Mouse (Mus musculus) intestine, embryonic 16.5 days (tissue): Measurements from ENCODE around the gene Pcsk4. TPM values are rescaled to one million over a fixed set of nuclear protein-coding genes. Genes with fewer than 3 reads are reported as not detected.

Experiments
- ATAC-seq: fragments of 200-750 bp; cut with Nextera tagmentation; 2 replicates; pipeline ENCODE4 v1.8.0; 2017; ENCODE audit warnings: moderate TSS enrichment, moderate library complexity
- H3K27ac ChIP-seq: fragments of 300-500 bp; sonication (generic); 2 replicates; pipeline ENCODE4 v1.5.1; 2014; ENCODE audit warnings: mild to moderate bottlenecking, low read length
- H3K27me3 ChIP-seq: fragments of 300-500 bp; sonication (generic); replicated peaks from 2 replicates; pipeline ENCODE4 v1.6.1; 2014; ENCODE audit warnings: low read length, control low read depth, mixed read lengths; ENCODE audit not compliant: control insufficient read depth, insufficient read depth
- H3K36me3 ChIP-seq: fragments of 300-500 bp; sonication (generic); 2 replicates; pipeline ENCODE4 v1.6.1; 2014; ENCODE audit warnings: low read length, control low read depth; ENCODE audit not compliant: control insufficient read depth, insufficient read depth
- H3K4me1 ChIP-seq: fragments of 300-500 bp; sonication (generic); 2 replicates; pipeline ENCODE4 v1.6.1; 2014; ENCODE audit warnings: low read length, control low read depth, mixed read lengths; ENCODE audit not compliant: control insufficient read depth, insufficient read depth
- H3K4me2 ChIP-seq: fragments of 300-500 bp; sonication (generic); 2 replicates; pipeline ENCODE4 v1.6.1; 2014; ENCODE audit warnings: low read depth, low read length, control low read depth
- H3K4me3 ChIP-seq: fragments of 300-500 bp; sonication (generic); 2 replicates; pipeline ENCODE4 v1.5.1; 2014; ENCODE audit warnings: mild to moderate bottlenecking, low read length
- H3K9ac ChIP-seq: fragments of 300-500 bp; sonication (generic); 2 replicates; pipeline ENCODE4 v1.6.1; 2014; ENCODE audit warnings: low read depth, low read length
- H3K9me3 ChIP-seq: fragments of 300-500 bp; sonication (generic); 2 replicates; pipeline ENCODE4 v1.6.1; 2016; ENCODE audit warnings: low read length, control low read depth; ENCODE audit not compliant: control insufficient read depth
- WGBS: fragments of 180-500 bp; shearing (Covaris S2); extraction: QIAGEN DNeasy Blood & Tissue Kit; methylation state at CpG from one replicate; pipeline ENCODE4 v1.1.7; 2014; 5-methylcytosine and 5-hydroxymethylcytosine counted together
- polyA plus RNA-seq: library from polyadenylated mRNA; unstranded; fragments of >200 nt; fragmentation: Nextera tagmentation; extraction: Ambion mirVana; gene quantifications from 2 replicates; pipeline ENCODE4 v1.2.1, GENCODE M21; 2015

Pcsk4 gene
- polyA plus RNA-seq, 1 experiment from 2014 or later = 10.8 TPM

DNA sequence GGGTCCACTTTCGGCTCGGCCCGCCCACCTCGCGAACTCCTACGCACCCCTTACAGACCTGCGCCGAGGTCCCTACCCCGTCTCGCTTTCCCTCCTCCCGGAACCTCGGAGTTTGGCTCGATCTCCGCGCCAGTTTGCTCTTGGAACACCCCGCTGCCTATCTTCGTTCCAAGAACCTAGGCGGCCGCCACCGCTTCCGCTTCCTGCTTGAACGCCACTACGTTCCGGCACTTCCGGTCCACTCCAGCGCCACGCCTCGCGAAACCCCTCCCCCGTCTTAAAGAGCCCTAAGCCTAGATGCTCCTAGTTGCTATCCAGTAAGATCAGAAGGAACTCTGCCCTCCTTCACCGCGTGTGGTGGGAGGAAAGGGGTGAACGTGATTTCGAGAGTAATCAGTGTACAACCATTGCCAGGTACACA lies 8.9 kb downstream of the Pcsk4 start, which contains the start of gene 2310011J03Rik:
TSS of gene 2310011J03Rik (minus strand) at position 198 of the 421 bp plus-strand sequence.
- ATAC-seq = peak; percentile 55
- H3K9me3 ChIP-seq = no peaks in the 10 kb centered on the region
- WGBS = under 1% methylated on average over 34 of the region's 34 CpGs
- peak within 1 kb of the TSS; percentile 88 for H3K9ac ChIP-seq
- peaks cover 11% of the 10 kb centered on the region for H3K27me3 ChIP-seq
- H3K36me3 ChIP-seq = peaks cover 8% of the 10 kb centered on the region; the same call in 1 of the 2 replicates
- H3K4me3 ChIP-seq = peak within 1 kb of the TSS; percentile 85
- peak within 1 kb of the TSS; percentile 57 for H3K4me2 ChIP-seq
- H3K27ac ChIP-seq = peak within 1 kb of the TSS; percentile 73
- H3K4me1 ChIP-seq = peaks cover 37% of the 10 kb centered on the region

DNA sequence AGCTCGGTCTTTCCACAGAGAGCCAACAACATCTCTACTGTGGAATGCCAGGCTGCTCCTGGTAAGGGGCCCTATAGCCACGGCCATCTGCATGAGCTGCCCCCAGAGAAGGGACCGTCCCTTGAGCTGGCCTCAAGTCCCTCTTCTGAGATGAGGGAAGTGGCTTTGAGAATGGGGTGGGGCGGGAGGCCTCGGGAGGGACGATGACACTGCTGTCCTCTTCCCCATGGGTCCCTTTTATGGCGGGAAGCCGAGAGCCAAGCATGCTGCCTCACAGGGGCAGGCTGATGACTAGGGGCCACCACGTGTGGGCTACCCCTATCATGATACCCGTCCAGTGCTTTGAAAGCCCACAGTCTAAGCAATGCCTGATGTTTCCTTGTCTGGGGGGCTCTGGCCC lies 12.3 kb downstream of the Pcsk4 start:
- ATAC-seq = no peak
- Histone ChIP-seq H3K4me1 (peaks cover 31% of the 10 kb centered on the region), H3K9ac (peak overlapping the region; percentile 35; the same call in 1 of the 2 replicates), H3K27me3 (peaks cover 40% of the 10 kb centered on the region), H3K27ac (no peak overlapping the region), H3K36me3 (peaks cover 8% of the 10 kb centered on the region; the same call in 1 of the 2 replicates), H3K4me2 (no peak overlapping the region), H3K9me3 (no peaks in the 10 kb centered on the region), H3K4me3 (no peak overlapping the region)
- 47% methylated on average over 10 of the region's 10 CpGs for WGBS

DNA sequence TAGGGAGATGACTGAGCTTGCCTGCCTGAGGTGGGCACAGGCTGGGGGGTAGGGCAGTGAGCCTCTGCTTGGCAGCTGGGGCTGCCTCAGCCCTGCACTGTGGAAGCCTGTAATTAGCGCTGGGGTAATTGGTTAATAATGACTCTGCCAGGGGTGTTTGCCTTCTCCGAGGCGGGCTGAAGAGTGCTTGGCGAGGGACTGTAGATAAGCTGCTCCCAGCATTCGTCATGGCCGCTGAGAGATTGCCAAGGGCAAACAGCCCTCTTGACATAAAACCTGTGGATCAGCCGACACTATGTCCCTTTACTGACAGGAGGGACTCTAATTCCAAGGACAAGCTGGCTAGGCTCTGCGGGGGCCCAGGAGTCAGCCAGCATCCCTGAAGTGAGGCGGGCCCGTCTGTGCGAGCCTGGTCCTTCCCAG lies 12.9 kb downstream of the Pcsk4 start:
- no peaks in the 10 kb centered on the region for H3K9me3 ChIP-seq
- no peak overlapping the region for H3K4me3 ChIP-seq
- H3K4me2 ChIP-seq = no peak overlapping the region
- H3K36me3 ChIP-seq = peaks cover 6% of the 10 kb centered on the region; the same call in 1 of the 2 replicates
- peaks cover 28% of the 10 kb centered on the region for H3K4me1 ChIP-seq
- peaks cover 47% of the 10 kb centered on the region for H3K27me3 ChIP-seq
- no peak overlapping the region for H3K9ac ChIP-seq
- 20% methylated on average over 11 of the region's 11 CpGs for WGBS
- ATAC-seq = no peak
- H3K27ac ChIP-seq = no peak overlapping the region

DNA sequence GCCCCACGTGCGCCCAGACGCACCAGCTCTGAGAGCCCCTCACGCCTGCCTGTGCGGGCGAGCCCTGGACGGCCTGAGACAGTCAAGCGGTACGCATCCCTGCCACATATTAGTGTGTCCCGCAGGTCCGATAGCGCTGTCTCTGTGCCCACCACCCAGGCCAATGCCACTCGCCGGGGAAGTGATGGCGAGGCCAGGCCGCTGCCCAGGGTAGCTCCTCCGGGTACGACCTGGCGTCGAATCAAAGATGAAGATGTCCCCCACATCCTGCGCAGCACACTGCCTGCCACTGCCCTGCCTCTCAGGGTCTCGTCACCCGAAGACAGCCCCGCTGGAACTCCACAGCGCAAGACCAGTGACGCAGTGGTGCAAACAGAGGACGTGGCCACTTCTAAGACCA lies 14.0 kb downstream of the Pcsk4 start:
- H3K9me3 ChIP-seq = no peaks in the 10 kb centered on the region
- no peak overlapping the region for H3K4me3 ChIP-seq
- H3K27me3 ChIP-seq = peaks cover 52% of the 10 kb centered on the region
- no peak overlapping the region for H3K4me2 ChIP-seq
- WGBS = 44% methylated on average over 27 of the region's 27 CpGs
- H3K4me1 ChIP-seq = peaks cover 25% of the 10 kb centered on the region
- no peak overlapping the region for H3K27ac ChIP-seq
- peaks cover 6% of the 10 kb centered on the region; the same call in 1 of the 2 replicates for H3K36me3 ChIP-seq
- H3K9ac ChIP-seq = peak overlapping the region; percentile 19; the same call in 1 of the 2 replicates
- no peak for ATAC-seq

DNA sequence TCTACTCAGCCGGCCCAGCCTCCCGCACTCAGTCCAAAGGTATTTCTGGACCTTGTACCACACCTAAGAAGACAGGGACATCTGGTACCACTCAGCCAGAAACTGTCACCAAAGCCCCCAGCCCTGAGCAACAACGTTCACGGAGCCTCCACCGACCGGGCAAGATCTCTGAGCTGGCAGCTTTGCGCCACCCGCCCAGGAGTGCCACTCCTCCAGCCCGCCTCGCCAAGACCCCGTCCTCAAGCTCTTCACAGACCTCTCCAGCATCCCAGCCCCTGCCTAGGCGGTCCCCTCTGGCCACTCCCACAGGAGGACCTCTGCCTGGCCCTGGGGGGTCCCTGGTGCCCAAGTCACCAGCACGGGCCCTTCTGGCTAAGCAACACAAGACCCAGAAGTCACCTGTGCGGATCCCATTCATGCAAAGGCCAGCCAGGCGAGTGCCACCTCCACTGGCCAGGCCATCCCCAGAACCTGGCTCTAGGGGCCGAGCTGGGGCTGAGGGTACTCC lies 14.8 kb downstream of the Pcsk4 start:
- no peak overlapping the region for H3K9ac ChIP-seq
- H3K27ac ChIP-seq = no peak overlapping the region
- peaks cover 52% of the 10 kb centered on the region for H3K27me3 ChIP-seq
- no peaks in the 10 kb centered on the region for H3K9me3 ChIP-seq
- no peak for ATAC-seq
- H3K4me2 ChIP-seq = no peak overlapping the region
- peaks cover 6% of the 10 kb centered on the region; the same call in 1 of the 2 replicates for H3K36me3 ChIP-seq
- H3K4me3 ChIP-seq = no peak overlapping the region
- 58% methylated on average over 16 of the region's 16 CpGs for WGBS
- peaks cover 23% of the 10 kb centered on the region for H3K4me1 ChIP-seq

DNA sequence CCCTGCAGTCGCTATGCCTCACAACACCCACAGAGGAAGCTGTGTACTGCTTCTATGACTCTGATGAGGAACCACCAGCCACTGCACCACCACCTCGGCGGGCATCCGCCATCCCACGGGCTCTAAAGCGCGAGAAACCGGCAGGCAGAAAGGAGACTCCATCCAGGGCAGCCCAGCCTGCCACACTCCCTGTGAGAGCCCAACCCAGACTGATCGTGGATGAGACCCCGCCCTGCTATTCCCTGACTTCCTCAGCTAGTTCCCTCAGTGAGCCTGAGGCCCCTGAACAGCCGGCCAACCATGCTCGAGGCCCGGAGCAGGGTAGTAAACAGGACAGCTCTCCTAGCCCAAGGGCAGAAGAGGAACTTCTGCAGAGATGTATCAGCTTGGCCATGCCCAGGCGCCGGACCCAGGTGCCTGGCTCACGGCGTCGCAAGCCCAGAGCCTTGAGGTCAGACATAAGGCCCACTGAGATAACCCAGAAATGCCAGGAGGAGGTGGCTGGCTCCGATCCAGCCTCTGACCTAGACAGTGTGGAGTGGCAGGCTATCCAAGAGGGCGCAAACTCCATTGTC lies 15.6 kb downstream of the Pcsk4 start:
- H3K9ac ChIP-seq = peak overlapping the region; percentile 11; the same call in 1 of the 2 replicates
- H3K36me3 ChIP-seq = peaks cover 6% of the 10 kb centered on the region; the same call in 1 of the 2 replicates
- peaks cover 52% of the 10 kb centered on the region for H3K27me3 ChIP-seq
- WGBS = 39% methylated on average over 20 of the region's 20 CpGs
- no peak overlapping the region for H3K4me3 ChIP-seq
- no peak overlapping the region for H3K27ac ChIP-seq
- peaks cover 17% of the 10 kb centered on the region for H3K4me1 ChIP-seq
- H3K4me2 ChIP-seq = no peak overlapping the region
- H3K9me3 ChIP-seq = no peaks in the 10 kb centered on the region
- ATAC-seq = 0 out of 2 replicates have a peak, but pooled peaks have one; percentile 24

DNA sequence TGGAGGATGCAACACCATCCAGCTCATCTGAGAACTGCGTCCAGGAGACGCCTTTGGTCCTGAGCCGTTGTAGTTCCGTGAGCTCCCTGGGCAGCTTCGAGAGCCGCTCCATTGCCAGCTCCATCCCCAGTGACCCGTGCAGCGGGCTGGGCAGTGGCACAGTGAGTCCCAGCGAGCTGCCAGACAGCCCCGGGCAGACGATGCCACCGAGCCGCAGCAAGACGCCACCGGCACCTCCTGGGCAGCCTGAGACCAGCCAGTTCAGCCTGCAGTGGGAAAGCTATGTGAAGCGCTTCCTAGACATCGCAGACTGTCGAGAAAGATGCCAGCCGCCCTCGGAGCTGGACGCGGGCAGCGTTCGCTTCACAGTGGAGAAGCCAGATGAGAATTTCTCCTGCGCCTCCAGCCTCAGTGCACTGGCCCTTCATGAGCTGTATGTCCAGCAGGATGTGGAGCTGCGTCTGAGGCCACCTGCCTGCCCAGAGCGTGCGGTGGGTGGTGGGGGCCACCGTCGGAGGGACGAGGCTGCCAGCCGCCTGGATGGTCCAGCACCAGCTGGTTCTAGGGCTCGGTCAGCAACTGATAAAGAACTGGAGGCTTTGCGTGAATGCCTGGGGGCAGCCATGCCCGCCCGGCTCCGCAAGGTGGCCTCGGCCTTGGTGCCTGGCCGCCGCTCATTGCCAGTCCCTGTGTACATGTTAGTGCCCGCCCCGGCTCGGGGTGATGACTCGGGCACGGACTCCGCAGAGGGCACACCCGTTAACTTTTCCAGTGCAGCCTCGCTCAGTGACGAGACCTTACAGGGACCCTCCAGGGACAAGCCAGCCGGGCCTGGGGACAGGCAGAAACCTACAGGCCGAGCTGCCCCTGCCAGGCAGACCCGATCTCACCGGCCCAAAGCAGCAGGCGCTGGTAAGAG lies 16.5 kb downstream of the Pcsk4 start:
- Histone ChIP-seq H3K4me3 (no peak overlapping the region), H3K27me3 (peaks cover 52% of the 10 kb centered on the region), H3K36me3 (no peaks in the 10 kb centered on the region), H3K4me1 (peaks cover 15% of the 10 kb centered on the region), H3K27ac (no peak overlapping the region), H3K4me2 (no peak overlapping the region), H3K9me3 (no peaks in the 10 kb centered on the region), H3K9ac (peak overlapping the region; percentile 11; the same call in 1 of the 2 replicates)
- WGBS = 58% methylated on average over 54 of the region's 54 CpGs
- no peak for ATAC-seq

DNA sequence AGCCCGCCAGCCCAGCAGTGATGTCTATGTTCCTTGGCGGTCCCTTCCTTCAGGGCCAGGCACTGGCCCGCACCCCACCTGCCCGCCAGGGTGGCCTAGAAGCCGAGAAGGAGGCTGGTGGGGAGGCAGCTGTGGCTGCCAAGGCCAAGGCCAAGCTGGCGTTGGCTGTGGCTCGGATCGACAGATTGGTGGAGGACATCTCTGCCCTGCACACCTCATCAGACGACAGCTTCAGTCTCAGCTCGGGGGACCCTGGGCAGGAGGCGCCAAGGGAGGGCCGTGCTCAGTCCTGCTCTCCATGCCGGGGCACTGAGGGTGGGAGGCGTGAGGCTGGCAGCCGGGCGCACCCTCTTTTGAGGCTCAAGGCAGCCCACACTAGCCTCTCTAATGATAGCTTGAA lies 17.7 kb downstream of the Pcsk4 start:
- no peaks in the 10 kb centered on the region for H3K9me3 ChIP-seq
- ATAC-seq = no peak
- H3K27ac ChIP-seq = no peak overlapping the region
- H3K4me3 ChIP-seq = no peak overlapping the region
- peaks cover 8% of the 10 kb centered on the region for H3K4me1 ChIP-seq
- peaks cover 50% of the 10 kb centered on the region for H3K27me3 ChIP-seq
- no peak overlapping the region for H3K4me2 ChIP-seq
- no peak overlapping the region for H3K9ac ChIP-seq
- H3K36me3 ChIP-seq = no peaks in the 10 kb centered on the region
- WGBS = 76% methylated on average over 16 of the region's 16 CpGs

DNA sequence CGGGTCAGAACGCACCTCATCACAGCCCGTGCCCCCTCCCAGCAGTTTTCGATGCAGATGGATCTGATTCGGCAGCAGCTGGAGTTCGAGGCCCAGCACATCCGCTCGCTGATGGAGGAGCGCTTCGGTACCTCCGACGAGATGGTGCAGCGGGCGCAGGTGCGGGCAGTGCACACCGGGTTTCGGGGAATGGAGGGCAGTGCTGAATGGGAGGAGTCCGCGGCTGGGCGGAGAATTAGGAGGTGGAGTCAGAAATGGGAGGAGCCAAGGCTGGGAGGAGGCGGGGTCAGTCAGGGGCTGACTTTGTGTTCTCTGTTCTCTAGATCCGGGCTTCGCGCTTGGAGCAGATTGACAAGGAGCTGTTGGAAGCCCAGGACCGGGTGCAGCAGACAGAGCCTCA lies 24.4 kb downstream of the Pcsk4 start:
- Histone ChIP-seq H3K36me3 (no peaks in the 10 kb centered on the region), H3K4me3 (peak overlapping the region; percentile 23), H3K9ac (no peak overlapping the region), H3K27ac (no peak overlapping the region), H3K9me3 (no peaks in the 10 kb centered on the region), H3K4me2 (0 out of 2 replicates have a peak overlapping the region, but pooled peaks have one; percentile 30), H3K27me3 (peaks cover 32% of the 10 kb centered on the region), H3K4me1 (peaks cover 7% of the 10 kb centered on the region)
- 15% methylated on average over 25 of the region's 25 CpGs for WGBS
- ATAC-seq = peak; percentile 41
